Mouse (Mus musculus) ovary, postnatal 14 days (tissue): ENCODE measurements around the gene Pet100.
"Not testable (repeated sequence)": the region's sequence is repeated elsewhere in the genome, so short reads cannot be mapped to it uniquely, and the experiment has no call there.

Source experiments
- DNase-seq: peaks from one replicate; pipeline ENCODE4 v3.0.0; 2022; ENCODE audit warnings: low spot score

Gene Pet100

DNA sequence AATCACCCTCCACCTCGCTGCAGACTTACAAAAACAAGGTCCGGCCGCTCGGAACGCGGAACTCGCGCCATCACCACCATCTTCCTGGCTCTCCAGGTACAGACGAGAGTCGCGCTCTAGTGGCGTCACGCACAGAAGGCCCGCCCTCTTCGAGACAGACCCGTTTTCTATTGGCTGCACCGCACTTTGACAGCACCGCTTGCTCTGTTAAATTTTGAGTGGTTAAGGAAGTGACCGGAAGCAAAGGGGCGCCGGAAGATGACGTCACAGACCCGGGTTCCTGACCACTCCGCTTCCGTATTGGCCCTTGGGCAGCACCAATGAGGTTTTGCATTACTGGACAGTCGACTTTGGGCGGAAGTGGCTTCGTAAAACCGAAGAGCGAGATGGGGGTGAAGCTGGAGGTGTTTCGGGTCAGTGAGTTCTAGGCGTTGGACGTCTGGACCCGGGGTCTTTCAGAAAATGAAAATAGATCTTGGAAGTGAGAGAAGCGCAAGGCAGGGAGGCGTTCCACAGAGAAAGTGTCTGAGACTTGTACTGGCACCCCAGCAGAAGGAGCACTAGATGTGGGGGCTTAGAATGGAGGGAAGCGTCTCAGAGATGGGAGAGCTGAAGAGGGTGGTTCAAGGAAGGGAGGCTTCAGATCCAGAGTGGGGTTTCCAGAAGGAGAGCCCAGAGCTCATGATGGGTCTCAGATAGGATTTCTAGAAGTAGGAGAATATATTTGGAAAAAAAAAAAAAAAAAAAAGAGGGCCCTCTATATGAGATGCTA lies at the start of gene Pet100, which contains the start of gene Xab2:
TSS of gene Pet100 (plus strand) at position 350 of the 772 bp plus-strand sequence.
TSS of gene Xab2 (minus strand) at position 118 of the 772 bp plus-strand sequence.
- DNase-seq = peak; percentile 96

DNA sequence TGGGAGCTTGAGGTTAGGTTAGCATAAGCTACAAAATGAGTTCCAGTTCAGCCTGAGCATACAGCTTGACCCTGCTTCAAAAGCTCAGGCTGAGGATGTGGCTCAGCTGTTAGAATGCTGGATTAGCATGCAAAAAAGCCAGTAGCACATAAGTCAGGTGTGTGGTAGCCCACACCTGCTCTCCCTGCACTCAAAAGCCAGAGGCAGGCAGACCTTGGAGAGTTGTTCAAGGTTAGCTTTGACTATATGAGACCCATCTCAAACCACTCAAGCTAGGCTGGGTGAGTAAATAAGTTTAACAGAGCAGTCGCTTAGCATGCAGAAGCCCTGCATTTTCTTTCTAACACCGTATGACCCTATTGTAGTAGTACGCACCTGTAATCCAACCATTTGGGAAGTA lies 46.8 kb upstream of the Pet100 start:
- no peak for DNase-seq

DNA sequence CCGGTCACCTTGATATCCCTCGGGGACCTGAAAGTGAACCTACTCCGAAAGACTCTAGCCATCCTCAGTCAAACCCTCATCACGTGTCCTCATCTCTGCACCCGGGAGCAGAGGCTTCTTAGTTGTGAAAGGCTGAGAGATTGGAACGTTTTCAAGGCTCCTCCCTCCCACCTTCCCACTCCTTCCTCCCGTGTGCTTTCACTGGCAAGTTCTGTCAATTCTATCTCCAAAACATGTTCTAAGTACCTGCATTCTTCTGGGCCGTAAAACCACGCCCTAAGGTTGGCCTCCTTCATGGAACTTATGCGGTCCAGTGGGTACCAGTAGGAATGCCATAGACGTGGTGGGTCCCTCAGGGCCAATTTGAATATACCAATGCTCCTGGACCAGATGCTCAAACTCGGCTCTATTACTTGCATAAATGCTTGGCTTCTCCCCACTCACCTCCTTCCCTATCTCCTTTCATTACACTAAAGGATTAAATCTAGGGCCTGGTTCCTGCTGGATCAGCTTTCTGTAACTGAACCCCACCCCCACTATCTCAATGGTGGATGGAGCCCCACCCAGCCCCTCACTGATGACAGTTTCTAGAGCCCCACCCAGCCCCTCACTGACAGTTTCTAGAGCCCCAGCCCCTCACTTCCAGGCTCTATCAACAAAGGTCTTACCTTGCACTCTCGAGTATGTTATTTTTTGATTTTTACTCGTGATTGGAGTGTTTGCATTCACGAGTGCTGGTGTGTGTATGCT lies 45.0 kb upstream of the Pet100 start:
- no peak for DNase-seq

DNA sequence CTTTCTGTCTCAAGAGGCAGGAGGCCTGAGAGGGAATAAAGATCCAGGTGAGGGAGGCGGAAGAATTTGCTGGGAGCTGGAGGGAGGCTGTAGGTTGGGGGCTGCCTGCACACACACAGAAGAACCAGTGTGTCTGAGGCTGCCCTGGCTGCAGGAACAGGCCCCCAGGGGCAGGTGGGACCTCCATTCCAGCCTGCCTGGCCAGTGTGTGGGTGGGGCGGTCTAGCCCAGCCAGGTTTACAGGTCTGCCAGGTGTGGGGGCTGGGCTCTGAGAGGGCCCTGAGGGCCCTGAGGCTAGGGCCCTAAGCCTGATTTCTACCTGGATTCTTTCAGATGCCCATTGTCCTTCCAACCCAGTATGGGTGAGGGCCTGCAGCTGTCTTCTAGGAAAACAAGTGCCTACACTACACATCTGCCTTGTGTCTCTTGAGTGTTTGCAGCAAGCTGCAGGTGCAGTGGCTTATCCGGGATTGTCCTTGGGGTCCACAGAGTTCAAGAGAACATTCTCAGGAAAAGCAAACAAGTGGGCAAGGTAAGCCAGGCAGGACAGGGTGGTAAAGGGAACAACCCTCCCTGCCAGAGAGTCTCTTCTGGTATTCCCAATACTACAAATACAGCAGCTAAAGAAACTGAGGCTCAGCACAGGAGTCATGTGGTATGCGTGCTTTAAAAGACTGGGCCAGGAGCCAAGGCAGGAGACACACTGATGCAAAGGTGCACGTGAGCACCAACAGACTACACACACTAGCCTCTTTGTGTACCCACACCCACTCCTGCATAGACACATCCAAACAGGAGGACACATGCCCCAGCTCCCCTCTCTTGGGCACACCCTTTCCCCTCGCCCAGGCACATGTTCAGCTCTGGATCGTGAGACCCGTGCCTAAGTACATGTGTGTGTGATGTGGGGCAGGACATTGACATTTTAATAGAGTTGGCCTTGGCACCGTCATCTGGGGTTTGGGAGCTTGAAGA lies 41.7 kb upstream of the Pet100 start:
- DNase-seq = no peak

GRCm38 (mm10) chr8:3581961-3582360 lies 39.4 kb upstream of the Pet100 start:
- not testable (repeated sequence) for DNase-seq

DNA sequence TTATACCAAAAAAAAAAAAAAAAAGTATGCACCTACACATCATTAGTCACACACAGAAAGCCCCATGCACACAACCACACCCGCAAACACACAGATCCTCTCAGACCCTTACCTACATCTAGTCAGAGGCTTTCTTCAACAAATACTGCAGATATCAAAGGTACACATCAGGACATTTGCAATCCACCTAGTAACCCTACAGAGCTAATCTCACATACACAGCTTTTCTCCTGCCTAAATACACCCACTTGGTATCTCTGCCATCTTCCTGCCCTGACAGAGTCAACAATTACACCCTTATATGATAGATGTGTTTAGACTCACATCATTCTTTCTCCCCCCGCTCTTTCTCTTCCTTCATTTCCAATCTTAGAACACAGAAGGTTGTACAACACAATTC lies 34.9 kb upstream of the Pet100 start:
- no peak for DNase-seq

GRCm38 (mm10) chr8:3586993-3587390 lies 34.4 kb upstream of the Pet100 start, which contains the start of gene Camsap3:
Gene Camsap3 (plus strand): TSS chr8:3587293.
- no peak for DNase-seq

DNA sequence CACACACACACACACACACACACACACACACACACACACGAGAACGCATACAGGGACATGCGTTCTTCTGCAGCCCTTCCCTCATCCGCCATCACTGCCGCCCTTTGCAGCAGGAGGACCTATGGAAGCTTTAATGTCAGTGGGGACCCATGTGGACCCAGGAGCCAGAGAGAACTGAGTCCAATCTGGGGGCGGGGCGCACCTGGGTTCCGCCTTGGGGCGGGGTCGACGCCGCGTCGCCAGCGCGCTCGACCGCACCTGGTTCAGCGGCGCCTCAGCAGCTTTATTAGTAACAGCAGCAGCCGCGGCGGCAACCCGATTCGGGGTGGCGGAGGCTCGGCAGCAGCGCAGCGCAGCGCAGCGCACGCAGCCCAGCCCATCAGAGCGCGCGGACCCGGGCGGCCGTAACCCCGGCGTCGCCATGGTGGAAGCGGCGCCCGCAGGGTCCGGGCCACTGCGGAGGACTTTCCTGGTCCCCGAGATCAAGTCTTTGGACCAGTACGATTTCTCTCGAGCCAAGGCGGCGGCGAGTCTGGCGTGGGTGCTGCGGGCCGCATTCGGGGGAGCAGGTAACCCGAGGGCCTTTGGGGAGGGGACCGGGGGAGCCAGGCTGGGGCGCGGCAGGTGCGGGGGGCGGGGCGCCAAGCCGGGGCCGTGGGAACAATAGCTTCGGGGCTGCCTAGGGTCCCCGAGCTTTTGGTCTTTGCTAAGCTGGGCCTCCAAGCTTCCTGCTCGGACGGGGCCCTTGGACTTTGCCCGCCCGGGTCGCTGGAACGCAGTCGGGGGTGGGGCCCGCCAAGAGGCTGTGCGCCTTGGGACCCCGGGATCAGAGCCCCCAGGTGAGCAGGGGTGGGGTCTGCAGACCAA lies 33.7 kb upstream of the Pet100 start:
- DNase-seq = peak; percentile 55

GRCm38 (mm10) chr8:3588258-3588633 lies 33.1 kb upstream of the Pet100 start:
- DNase-seq = no peak

DNA sequence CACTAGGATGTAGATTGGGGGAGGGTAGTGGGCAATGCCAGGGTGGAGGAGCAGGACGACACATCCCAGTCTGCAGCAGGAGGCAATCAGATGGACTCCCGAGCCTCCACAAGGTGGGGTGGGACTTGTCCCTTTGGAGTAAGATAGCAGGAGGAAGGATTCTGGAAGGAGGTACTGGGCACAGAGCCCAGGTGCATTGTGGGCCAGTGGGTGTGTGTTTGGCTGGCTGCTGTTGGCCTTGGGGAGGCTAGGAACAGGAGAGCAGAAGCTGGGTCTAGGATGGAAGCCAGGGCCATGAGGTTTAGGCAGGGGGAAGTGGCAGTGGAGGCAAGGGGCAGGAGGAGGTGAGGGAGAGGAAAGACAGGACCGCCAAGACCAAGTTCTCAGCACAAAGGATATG lies 27.9 kb upstream of the Pet100 start:
- peak; percentile 33 for DNase-seq

DNA sequence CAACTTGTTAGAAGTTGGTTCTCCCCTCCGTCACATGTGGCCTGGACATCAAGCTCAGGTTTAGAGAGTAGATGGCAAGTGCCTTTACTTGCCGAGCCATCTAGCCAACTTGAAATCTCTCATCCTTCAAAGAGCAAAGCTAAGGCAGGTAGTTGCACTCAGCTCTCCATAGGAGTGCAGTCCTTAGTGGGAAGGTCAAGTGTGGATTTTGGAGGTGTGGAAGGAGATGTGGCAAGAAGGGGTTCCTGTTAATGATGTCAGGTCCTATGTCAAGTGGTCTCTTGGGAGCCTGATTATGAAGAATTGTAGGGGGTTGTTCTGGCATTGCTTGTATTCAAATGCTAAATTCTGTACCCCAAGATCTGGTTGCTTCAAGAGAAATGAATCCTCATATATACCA lies 26.9 kb upstream of the Pet100 start:
- no peak for DNase-seq

DNA sequence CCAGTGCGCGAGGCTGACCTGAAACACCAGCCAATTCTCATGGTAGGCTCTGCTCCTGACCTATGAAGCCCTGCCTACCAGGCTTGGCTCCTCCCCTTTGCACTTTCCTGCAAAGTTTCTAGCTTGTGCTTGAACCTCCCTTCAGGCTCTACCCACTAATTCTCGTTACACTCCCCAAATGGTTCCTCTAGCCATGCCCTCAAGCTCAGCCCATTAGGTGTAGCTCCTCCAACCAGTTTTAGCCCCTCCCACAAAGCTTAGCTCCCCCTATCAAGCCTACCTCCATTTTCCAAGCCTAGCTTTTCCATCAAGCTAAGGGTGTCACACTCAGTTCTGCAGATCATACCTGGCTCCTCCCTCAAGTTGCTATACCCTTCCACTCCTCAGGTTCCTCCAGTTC lies 23.3 kb upstream of the Pet100 start:
- DNase-seq = no peak

DNA sequence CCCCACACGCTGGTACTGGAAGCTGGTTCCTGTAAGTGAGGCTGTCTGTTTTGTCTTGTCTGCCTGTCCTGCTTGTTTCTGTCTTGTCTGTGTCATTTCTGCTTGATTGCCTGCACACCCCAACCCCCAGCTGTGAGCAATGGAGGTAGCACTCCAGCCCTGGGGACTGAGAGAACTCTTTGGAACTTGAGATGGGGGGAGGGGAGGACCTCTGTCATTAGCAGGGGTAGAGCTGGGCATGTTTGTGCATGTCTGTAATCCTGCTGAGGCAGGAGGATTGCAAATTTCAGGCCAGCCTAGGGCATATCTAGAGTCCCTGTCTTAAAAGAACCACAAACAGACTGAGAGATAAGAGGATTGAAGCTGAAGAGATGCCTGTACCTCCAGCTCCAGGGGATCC lies 22.1 kb upstream of the Pet100 start:
- DNase-seq = no peak

GRCm38 (mm10) chr8:3600401-3600800 lies 20.9 kb upstream of the Pet100 start:
- DNase-seq = peak; percentile 48

- DNase-seq = no peak
These were observed 17.9 kb upstream of the Pet100 start for GRCm38 (mm10) chr8:3603439-3603838.

DNA sequence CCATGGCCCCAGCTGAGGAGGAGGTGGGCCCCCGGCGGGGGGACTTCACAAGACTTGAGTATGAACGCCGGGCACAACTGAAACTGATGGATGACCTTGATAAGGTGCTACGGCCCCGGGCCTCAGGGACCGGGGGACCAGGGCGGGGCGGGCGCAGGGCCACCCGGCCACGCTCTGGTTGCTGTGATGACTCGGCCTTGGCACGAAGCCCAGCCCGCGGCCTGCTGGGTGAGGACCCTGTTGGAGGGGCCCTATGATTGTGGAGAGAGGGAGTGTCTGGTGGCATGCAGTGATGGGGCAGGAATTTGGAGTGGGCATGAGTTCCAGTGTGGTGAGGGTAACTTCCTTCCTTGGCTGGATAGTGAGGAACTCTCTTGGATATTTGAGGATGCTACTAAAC lies 14.8 kb upstream of the Pet100 start:
- no peak for DNase-seq

DNA sequence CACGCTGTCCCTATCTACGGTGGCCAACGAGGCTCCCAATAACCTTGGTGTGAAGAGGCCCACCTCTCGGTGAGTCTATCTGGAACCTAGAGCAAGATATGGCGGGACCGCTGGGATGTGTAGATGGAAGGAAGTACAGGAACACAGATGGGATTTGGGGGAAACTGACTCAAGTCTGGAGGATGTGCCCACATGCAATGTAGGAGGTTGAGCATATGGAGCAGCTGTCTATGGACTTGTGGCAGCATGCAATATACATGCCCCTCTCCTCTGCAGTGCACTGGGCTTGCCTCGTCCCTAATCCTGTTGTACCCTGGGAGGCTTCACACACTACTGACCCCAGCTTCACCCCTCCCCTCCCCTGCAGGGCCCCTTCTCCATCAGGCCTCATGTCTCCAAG lies 13.5 kb upstream of the Pet100 start:
- no peak for DNase-seq

- DNase-seq = peak; percentile 46
These were observed 12.1 kb upstream of the Pet100 start for GRCm38 (mm10) chr8:3609046-3609815.

GRCm38 (mm10) chr8:3609816-3610150 lies 11.6 kb upstream of the Pet100 start:
- no peak for DNase-seq

DNA sequence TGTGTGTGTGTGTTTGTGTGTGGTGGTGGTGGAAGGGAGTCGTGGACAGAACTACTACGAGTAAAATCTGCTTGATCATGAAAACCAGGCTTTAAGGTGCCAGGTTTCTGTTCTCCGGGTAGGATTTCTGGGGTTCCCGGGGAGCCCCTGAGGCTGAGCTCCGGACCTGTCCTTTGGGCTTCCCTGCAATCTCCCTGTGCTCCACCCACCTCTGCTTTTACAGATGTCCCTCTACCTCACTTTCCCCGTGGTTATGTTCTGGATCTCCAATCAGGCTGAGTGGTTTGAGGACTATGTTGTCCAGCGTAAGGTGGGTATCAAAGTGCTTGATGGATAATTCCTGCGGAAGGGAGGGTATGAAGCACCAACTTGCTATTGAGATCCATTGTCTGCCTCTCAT lies 771 bp downstream of the Pet100 start:
- no peak for DNase-seq

- DNase-seq = no peak
These were observed 4.1 kb downstream of the Pet100 start, which contains the start of gene Pcp2 for GRCm38 (mm10) chr8:3625445-3625844. Gene Pcp2 (minus strand): TSS chr8:3625545.
